Mouse (Mus musculus) testis, adult 2 months (tissue): ENCODE measurements around the gene Tcf3.

ENCODE experiments used
- CTCF ChIP-seq: fragments of 200-500 bp; IDR thresholded peaks from 2 replicates; pipeline ENCODE4 v1.5.1; 2012; ENCODE audit warnings: low read depth, mild to moderate bottlenecking, inconsistent platforms, low read length, moderate library complexity; ENCODE audit not compliant: control insufficient read depth, insufficient read depth, insufficient replicate concordance
- POLR2A ChIP-seq: fragments of 200-500 bp; IDR thresholded peaks from 2 replicates; pipeline ENCODE4 v1.6.1; 2012; ENCODE audit warnings: low read depth, mild to moderate bottlenecking, inconsistent platforms, low read length, moderate library complexity; ENCODE audit not compliant: control insufficient read depth

DNA sequence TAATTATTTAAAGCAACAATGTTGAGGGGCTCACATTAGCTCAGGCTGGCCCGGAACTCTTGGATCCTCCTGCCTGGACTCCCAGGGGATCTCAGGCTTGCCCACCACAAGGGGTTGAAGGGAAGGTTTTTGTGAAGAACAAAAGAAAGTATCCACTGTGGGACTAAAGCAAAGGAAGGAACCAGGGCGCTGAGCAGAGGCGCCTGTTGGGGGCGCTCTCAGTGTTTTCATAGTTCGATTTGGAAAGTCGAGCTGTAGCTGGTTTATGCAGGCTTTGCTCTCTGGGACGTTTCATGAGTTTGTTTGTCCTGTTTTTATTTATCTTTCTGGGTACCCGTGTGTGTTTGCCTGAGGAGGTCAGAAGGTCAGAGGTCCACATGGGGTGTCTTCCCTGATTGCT lies 8.2 kb upstream of the Tcf3 start:
- no peak for TF ChIP-seq CTCF
- TF ChIP-seq POLR2A: no peak
